Mouse (Mus musculus): Measurements from ENCODE around the gene Kif22. TPM values are rescaled to one million over a fixed set of nuclear protein-coding genes. Genes with fewer than 3 reads are reported as not detected.

Kif22 gene
- total RNA-seq, 2 experiments from 2014 or later: 0.79 to 1.4 TPM

DNA sequence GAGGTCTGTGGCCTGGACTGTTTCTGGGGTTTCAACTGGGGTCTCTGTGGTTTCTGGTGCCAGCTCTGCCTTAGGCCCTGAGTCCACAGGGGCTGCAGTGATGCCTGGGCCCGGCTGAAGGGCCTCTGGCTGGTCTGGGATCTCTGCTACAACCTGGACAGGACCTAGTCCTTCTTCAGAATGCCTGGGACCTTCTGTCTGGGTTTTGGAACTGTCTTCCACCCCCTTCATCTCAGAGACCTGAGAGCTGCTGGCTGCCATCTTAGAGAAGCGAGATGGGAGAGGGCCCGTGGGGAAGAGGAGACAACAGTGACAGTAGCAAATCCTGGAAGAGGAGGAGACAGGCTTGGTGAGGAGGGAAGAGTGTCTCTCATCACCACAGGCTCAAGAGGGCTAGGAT, 22.2 kb downstream of the Kif22 start:
- intact Hi-C loops (cut with DNase I): loop anchor here (5.0 kb wide), 1 partner anchor 33 kb away; no protein-coding TSS in a partner anchor
- DNase-seq: no peak

DNA sequence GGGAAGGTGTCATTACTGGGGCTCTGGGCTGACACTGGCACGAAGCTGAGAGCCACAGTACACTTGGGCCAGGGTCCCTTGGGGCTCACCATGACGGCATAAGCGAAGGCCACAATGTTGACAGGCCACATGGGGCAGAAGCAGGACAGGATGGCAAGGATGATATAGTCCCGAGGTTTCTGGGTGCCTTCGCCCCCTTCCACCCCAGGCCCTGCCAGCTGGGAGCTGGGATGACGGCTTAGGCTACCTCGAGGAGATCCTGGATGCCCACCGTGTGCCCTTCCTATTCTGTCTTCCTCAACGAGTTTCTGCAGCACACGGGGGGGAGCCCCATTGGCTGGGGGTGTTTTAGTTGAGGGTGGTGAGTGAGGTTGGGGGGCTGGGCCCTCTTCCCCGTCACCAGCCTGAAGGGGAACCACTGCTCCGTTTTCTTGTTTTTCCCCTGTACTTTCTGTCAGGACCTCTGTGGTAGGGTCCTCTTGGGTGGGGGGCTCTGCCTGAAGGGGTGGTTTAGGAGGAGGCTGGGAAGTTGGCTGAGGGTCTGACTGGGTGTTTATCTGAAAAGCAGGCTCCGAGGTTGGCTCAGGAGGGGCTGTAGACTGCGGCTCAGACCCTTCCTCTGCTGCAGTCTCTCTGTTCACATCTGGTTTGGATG, 22.8 kb downstream of the Kif22 start:
- DNase-seq: no peak
- intact Hi-C loops (cut with DNase I): loop anchor here (5.0 to 10.0 kb wide), 3 partner anchors 42 to 262 kb away; partner anchors contain the start of genes Cdipt, Cdiptos and Mapk3

DNA sequence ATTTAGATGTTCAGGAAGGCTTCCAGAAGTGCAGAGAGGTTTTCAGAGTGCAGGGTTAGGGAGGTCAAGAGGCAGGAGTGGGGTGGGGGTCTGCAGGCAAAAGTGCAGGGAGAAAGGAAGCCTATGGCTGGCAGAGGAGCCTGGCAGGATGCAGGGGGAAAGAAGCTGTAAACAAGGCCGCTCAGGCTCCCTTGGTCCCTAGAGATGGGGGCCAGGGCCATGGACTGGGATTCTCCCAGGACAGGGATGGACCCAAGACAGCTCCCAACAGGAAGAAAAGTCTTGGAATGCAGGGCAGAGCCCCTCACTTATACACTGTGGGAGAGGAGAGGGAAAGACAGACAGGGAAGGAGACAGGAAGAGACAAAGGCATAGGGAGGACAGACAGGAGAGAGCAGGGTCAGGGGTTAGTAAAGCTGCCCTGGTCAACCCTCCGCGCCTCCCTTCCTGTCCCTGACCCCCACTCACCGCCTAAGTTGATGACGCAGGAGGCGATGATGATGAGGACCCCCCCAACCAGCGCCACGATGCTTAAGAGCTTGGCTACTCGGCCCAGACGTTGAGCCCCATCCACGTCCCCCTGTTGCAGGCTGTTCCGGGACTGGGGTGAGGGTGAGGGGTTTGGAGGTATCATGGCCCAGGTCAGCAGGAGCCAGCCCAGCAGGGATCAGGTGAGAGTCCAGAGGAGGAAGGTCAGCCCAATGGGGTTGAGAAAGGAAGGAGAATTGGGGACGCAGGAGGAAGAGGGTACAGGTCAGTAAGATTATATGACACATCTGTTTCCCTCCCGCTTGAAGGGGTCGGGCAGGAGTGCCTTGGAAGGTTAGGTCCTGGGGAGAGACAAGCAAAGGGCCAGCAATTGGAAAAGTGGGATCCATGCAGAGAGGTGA, 23.6 kb downstream of the Kif22 start:
- no peak for DNase-seq
- intact Hi-C loops (cut with DNase I): loop anchor here (5.0 to 10.0 kb wide), 3 partner anchors 41 to 261 kb away; partner anchors contain the start of genes Cdipt, Cdiptos and Mapk3

DNA sequence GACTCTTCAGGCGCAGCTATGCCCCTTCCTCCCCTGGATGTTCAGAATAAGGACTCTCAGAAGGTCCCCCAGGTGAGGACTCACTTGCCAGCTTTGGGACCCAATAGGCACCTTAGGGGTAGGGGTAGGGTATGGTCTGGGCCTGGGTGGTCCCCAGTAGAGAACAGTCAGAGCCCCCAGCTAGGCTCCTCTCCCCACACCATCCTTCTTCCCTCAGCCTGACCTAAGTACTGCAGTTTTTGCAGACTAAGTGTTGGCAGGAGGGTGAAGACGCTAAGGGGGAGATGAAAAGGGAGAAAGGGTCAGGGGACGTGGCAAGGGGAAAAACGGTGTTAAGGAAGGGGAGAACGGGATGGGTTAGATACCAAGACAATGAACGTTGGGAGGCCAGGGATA, 24.3 kb downstream of the Kif22 start:
- intact Hi-C loops (cut with DNase I): loop anchor here (1.0 to 10.0 kb wide), 4 partner anchors 8 to 261 kb away; partner anchors contain the start of genes Cdipt, Cdiptos and Mapk3
- no peak for DNase-seq

DNA sequence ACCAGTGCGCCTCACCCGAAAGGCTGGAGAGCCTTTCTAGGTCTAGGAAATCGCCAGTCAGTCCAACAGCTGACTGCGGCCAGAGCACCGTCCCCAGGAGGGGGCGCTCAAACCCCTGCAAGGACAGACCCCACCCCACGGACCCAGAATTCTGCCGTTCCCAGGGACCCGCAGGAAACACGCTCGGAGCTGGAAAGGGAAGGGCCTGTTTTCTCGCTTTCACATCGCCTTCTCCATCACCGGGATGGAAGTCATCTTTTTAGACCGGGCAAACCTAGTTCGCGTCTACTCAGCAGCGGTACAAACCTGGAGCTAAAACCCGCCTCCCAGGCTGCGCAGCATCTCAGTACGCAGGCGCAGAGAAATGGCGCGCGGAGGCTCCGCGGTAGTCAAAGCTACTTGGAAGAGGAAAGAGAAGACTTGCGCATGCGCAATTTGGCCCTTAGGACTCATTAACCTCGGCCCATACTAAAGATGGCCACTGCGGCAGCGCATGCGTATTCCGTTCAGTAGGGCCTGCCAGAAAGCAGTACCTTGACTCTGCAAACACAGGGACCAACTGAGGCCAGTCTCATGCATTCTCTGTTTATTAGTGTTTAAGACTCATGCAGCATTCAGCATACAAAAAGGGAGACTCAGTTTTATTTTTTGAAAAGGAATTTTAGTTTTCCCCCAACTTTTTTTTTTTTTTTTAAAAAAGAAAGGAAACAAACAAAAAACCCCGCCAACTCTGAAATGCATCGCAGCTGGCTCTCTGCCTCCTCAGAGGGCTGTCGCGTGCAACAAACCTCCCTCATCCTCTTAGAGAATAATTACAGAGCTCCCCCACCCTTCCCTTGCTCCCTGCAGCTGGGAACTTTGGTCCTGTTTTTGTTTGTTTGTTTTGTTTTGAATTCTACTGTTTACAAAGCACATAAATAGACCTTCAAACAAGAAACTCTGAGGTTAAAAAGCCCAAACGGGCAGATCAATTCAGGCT, 25.0 kb downstream of the Kif22 start, which contains the start of gene Pagr1a:
TSS of gene Pagr1a (minus strand) at position 382 of the 979 bp plus-strand sequence.
- intact Hi-C loops (cut with DNase I): loop anchor here (1.0 to 10.0 kb wide), 4 partner anchors 9 to 260 kb away; partner anchors contain the start of genes Cdipt, Cdiptos and Mapk3
- peak; percentile 94 to 95 for DNase-seq

DNA sequence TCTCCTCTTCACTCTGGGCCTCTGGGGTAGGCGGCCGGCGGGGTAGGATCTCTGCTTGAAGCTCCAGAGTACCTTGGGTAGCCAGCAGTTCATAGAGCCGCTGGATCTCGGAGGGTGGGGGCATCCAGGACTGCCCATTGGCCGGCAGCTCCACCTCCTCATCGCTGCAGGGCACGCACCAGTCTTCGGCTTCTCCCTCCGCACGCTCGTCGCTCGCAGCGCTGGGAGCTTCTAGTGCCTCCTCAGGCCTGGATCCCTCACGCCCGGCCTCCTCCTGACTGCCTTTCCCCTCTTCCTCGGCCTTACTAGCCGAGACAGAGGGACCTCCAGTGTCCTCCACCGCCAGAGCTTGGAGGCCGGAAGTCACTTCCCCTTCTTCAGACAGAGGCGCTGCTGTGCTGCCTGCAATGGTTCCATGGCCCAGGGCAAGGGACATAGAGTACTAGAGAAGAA, 25.8 kb downstream of the Kif22 start:
- intact Hi-C loops (cut with DNase I): loop anchor here (5.0 to 10.0 kb wide), 3 partner anchors 39 to 259 kb away; partner anchors contain the start of genes Cdipt, Cdiptos and Mapk3
- no peak for DNase-seq

DNA sequence TGATC, 26.0 kb downstream of the Kif22 start, which contains the start of gene Pagr1b:
TSS of gene Pagr1b (minus strand) at position 4 of the 5 bp plus-strand sequence.
- no peak for DNase-seq
- intact Hi-C loops (cut with DNase I): loop anchor here (5.0 to 10.0 kb wide), 3 partner anchors 39 to 259 kb away; partner anchors contain the start of genes Cdipt, Cdiptos and Mapk3

DNA sequence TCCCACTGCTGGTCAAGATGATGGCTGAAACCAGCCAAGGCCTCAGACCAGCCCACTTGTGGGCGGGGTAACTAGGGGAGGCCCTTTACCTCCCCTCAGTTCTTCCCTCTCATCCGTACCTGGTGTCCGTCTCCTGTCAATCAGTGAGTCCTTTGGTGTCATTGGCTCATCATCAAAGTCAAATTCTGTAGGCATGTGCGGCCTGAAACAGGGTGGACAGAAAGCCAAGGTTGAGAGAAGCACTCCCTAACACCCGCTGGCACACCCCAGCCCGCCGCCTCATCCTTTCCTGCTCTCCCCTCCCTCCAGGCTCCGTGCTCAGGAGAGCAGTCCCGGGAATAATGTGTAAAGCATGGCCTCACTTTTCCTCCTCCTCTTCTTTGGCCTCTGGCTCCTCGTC, 26.2 kb downstream of the Kif22 start:
- DNase-seq: no peak
- intact Hi-C loops (cut with DNase I): loop anchor here (5.0 to 10.0 kb wide), 3 partner anchors 39 to 259 kb away; partner anchors contain the start of genes Cdipt, Cdiptos and Mapk3

DNA sequence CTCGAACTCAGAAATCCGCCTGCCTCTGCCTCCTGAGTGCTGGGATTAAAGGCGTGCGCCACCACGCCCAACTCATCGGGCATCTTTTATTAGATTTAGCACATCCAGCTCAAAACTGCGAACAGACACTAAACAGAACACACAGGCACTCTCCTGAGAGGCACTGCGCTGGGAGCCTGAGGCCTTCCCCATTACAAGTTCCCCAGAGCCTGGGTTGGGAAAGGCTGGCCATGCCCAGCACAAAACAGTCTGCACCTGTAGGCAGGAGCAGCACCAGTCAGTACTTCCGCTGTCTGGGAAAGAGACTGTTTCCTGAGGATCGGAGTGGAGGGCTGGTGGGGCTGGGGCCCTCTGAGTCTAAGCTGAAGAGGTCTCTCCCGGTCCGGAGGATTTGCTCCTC, 27.3 kb downstream of the Kif22 start:
- no peak for DNase-seq
- intact Hi-C loops (cut with DNase I): loop anchor here (5.0 to 10.0 kb wide), 3 partner anchors 38 to 258 kb away; partner anchors contain the start of genes Cdipt, Cdiptos and Mapk3

DNA sequence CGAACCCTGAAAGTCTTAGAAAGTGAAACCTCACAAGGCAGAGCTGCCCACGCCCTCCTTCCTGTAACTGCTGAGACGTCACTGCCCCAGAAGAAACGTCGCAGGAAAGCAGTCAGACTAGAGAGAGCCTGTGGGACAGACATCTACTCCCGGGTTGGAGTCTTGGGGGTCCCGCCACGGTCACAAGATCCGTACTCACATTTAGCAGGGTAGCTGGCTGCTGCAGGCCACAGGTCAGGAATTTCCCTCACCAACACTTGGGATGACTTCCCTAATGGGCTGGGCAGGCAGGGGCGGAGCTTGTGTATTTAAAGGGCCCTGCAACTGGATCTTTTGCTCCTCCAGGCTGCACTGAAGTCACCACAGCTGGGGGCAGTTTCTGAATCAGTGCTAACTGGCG, 28.0 kb downstream of the Kif22 start, which contains the start of gene Mvp:
TSS of gene Mvp (minus strand) at position 302 of the 400 bp plus-strand sequence.
- intact Hi-C loops (cut with DNase I): loop anchor here (10.0 kb wide), 1 partner anchor 90 kb away; no protein-coding TSS in a partner anchor

DNA sequence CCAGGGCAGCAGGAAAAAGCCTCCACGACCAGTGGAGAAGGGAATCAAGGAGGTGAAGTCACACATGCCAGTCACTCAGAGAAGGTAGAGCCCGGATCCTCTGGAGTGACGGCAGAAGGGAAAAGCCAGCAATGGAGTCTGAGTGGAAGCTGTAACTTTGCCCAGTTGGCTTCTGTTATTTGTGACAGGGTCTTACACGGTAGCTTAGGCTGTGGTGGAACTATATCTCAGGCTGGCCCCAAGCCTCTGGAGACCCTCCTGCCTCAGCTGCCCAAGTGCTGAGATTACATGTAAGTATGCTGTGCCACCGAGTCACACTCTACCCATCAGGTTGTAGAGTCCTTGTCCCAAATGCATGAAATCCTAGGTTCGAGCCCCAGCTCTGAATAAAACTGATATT, 28.9 kb downstream of the Kif22 start:
- intact Hi-C loops (cut with DNase I): loop anchor here (10.0 kb wide), 1 partner anchor 91 kb away; no protein-coding TSS in a partner anchor

More for the DNA sequence above, 28.0 kb downstream of the Kif22 start, which contains the start of gene Mvp:
- DNase-seq: peak; percentile 62 to 70

DNA sequence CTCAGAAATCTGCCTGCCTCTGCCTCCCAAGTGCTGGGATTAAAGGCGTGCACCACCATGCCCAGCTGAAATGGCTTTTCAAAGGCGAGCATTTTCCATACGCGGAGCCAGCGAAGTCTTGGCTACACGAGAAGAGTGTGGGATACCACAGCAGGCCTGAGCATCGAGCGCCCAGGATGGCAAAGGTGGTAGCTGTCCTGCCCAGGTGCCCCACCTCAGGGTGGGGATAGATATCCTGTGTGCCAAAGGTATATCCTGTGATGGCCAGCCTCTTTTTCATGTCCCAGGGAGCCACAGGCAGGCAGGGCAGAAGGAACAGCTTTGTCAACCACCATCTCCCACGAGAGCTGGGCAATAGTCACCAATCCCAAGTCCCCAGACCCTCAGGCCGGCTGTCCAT, 29.4 kb downstream of the Kif22 start:
- DNase-seq: no peak
- intact Hi-C loops (cut with DNase I): loop anchor here (10.0 kb wide), 1 partner anchor 92 kb away; no protein-coding TSS in a partner anchor

More for the DNA sequence above, 28.9 kb downstream of the Kif22 start:
- DNase-seq: no peak

DNA sequence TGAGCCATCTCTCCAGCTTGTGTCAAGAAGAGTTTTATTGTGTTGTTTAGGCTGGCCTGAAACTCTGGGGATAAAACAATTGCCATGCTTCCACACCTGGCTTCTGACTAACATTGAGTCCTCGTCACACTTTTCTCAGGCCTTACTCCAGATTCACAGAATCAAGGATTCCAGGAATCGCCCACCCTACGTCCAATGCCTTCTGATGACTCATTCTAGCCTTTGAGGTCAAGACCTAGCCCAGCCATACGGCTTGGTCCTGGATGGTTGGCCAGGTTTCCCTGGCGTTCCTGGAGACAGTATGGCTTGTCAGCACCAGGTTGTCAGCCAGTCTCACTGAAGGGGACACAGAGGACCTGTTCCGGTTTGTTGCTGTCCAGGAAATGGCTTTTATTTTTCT, 29.9 kb downstream of the Kif22 start:
- DNase-seq: no peak
- intact Hi-C loops (cut with DNase I): loop anchor here (10.0 kb wide), 1 partner anchor 92 kb away; no protein-coding TSS in a partner anchor

DNA sequence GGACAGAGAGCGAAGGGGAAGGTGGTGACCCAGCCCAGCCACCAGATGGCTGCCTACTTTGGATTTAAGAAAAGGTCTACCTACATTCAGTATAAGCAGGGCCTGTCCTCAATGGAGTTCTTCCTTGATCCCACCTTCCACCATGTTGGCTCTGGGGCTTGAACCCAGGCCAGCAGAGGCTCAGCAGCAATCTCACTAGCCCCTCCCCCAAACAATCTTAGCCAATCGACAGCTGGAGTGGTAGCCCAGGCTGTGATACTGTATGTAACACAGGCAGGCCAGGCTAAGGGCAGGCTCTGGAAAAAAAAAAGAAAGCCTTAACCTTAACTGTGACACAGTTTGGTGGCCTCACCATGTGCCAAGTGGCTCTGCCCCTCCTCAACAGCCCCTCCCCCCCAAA, 30.6 kb downstream of the Kif22 start:
- intact Hi-C loops (cut with DNase I): loop anchor here (10.0 kb wide), 1 partner anchor 93 kb away; no protein-coding TSS in a partner anchor
- DNase-seq: no peak

DNA sequence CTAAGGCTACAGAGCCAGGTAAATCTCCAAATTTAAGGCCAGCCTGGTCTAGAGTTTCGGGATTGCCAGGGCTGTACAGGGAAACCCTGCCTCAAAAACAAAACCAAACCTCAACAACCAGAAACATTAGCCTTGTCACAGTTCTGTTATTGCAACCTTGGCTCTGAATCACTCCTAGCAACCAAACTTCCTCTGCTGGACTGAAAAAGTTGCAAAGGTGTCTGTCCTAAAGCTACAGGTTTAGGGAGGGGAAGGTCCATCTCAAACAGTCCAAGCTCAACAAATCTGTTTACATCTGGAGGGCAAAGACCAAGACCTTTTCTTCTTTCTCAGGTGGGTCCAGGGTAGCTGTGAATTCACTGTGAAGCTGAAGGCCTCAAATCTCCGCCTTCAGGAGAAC, 31.2 kb downstream of the Kif22 start:
- intact Hi-C loops (cut with DNase I): loop anchor here (10.0 kb wide), 1 partner anchor 94 kb away; no protein-coding TSS in a partner anchor
- no peak for DNase-seq

DNA sequence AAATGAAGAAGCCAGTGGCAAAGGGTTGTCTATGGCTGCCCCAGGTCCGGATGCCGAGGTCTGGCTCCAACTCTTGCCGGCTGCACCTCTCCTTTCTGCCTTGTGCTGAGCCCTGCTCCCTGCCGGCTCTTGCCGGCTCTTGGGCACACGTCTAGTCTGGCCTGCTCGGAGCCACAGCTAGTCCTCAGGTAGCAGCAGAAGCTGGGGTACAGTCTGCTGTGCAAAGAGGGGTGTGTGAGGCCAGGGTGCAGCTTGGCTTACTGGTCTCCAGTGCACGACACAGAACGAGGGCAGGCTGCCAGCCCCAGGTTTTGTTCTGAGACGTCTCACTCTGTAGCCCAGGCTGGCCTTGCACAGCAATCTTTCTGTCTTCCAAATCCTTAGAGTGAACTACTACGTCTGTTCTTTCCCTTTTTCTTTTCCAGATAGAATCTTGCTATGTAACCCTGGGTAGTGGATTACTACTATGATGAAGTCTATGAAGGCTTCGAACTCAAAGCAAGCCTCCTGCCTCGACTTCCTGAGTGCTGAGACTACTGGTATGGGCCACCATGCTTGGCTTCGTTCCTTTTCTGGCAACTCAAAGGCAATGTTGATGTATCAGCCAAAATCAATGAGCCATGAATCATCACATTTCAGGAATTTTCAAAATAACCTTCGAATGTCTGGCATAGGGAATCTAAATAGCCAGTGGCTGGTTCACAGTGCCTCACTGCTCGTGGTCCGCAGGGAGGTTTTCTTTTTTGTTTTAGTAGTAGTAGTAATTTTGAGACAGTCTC, 32.8 kb downstream of the Kif22 start:
- intact Hi-C loops (cut with DNase I): loop anchor here (10.0 kb wide), 1 partner anchor 95 kb away; no protein-coding TSS in a partner anchor

DNA sequence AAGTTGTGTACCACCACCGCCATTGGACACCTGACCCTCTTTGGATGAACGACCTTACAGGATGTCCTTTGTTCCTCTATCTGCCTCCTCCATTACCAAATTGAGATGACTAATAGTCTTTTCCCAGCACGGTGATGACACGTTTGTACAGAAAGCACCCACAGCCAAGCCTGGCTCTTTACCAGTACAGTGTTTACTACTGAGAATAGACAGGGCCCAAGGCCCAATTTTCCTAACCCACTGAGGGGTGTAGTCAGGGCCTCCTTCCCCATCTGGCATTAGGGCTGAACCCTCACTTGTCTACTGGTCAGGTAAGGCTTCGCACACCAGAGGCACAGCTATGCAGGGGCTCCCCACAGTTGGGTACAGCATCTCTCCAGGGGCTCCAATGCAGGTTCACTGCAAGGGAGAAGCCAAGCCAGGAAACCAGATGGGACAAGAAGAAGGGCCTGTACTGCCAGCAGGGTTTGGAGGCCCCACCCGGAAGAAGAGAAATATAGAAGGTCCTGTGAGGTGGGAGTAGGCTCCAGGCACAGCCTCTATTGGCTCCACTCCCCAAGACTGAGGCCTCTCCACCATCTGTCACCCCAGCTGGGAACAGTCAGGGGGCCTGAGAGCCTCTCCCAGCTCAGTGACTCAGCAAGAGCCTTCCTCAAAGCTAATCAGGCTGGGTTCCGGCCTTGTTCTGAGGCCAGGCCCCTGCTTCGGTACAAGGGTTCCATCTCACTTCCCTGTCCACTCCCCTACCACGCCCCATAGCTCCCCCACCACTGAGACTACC, 33.8 kb downstream of the Kif22 start:
- intact Hi-C loops (cut with DNase I): no loop called here
- peak; percentile 48 to 58 for DNase-seq

More for the DNA sequence above, 32.8 kb downstream of the Kif22 start:
- DNase-seq: no peak

Measured in gastrocnemius, postnatal 36 days (tissue).